Mouse (Mus musculus): ENCODE data around the gene Col11a1. TPM values are rescaled to one million over a fixed set of nuclear protein-coding genes. Genes with fewer than 3 reads are reported as not detected.

Col11a1 gene
- total and polyA plus RNA-seq, 3 experiments, result 0.13 to 0.23 (median 0.20) TPM

DNA sequence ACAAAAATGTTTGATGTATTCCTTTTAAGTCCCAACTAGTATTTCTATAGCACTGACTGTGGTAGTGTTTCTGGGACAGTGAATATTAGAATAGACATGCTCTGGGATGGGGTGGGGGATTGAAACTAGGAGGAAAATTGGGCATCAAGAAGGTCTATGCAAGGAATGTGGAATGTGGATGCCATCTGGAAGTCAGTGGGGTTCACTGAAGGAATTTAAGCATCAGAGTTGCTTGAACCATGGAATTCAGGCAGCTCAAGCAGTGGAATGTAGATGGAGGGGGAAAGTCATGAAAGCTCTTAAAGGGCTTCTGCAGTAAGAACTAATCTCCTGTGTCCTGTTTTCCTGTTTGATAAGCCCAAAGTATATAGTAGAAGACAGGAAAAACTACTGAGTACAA is 22.1 kb downstream of the Col11a1 start:
- Histone ChIP-seq H3K27me3 (ENCODE audit: control insufficient read depth, insufficient read depth, low read length) (no peaks in the 10 kb centered on the region), H3K4me3 (no peak overlapping the region), H3K79me2 (replicated peaks; ENCODE audit: control insufficient read depth, insufficient read depth, low read length) (no peaks in the 10 kb centered on the region), H3K4me1 (ENCODE audit: control insufficient read depth, insufficient read depth, low read length) (no peaks in the 10 kb centered on the region), H3K36me3 (ENCODE audit: control insufficient read depth, insufficient read depth, low read length) (no peaks in the 10 kb centered on the region), H3K9ac (ENCODE audit: low read depth, low read length) (no peak overlapping the region), H3K27ac (no peak overlapping the region)
- DNase-seq, result no peak
- intact Hi-C loops (cut with DNase I), result no loop called here
- TF ChIP-seq POLR2A (IDR thresholded peaks at IDR 0.05; ENCODE audit: insufficient read depth, low read depth, low read length), result no peak
- TF ChIP-seq EP300 (IDR thresholded peaks at IDR 0.05; ENCODE audit: insufficient read depth, low read depth, low read length), result no peak
- TF ChIP-seq CTCF (IDR thresholded peaks at IDR 0.05), result no peak

DNA sequence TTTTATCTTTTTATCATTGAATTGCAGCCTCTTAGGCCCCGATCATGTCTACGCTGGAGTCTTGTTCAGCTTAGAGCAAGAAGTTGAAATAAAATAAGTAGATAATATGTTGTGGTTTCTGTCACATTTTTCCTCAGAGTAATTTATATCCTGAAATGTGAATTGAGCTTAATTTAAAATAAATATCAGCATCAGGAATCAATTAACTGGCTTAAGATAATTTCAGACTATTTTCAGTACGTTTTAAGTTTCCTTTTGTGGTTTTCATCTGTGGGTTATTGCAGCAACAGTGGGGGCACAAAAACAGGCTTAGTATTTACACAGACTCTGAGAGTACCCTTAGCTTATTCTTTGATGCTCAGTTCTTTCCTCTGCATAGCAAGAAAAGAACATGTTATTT is 23.2 kb downstream of the Col11a1 start:
- 65% methylated on average over 3 of the region's 3 CpGs for WGBS
- DNase-seq, result no peak
- Histone ChIP-seq H3K4me3 (no peak overlapping the region), H3K79me2 (replicated peaks; ENCODE audit: control insufficient read depth, insufficient read depth, low read length) (no peaks in the 10 kb centered on the region), H3K27me3 (ENCODE audit: control insufficient read depth, insufficient read depth, low read length) (no peaks in the 10 kb centered on the region), H3K4me1 (ENCODE audit: control insufficient read depth, insufficient read depth, low read length) (no peaks in the 10 kb centered on the region), H3K27ac (no peak overlapping the region), H3K36me3 (ENCODE audit: control insufficient read depth, insufficient read depth, low read length) (no peaks in the 10 kb centered on the region), H3K9ac (ENCODE audit: low read depth, low read length) (no peak overlapping the region)
- TF ChIP-seq EP300 (IDR thresholded peaks at IDR 0.05; ENCODE audit: insufficient read depth, low read depth, low read length), result no peak
- intact Hi-C loops (cut with DNase I), result no loop called here

- no peak overlapping the region for H3K27ac ChIP-seq
- no peaks in the 10 kb centered on the region for H3K79me2 ChIP-seq (replicated peaks; ENCODE audit: control insufficient read depth, insufficient read depth, low read length)
- no peak for DNase-seq
- H3K27me3 ChIP-seq (ENCODE audit: control insufficient read depth, insufficient read depth, low read length), result no peaks in the 10 kb centered on the region
- 49% methylated on average over 4 of the region's 4 CpGs for WGBS
- no peaks in the 10 kb centered on the region for H3K36me3 ChIP-seq (ENCODE audit: control insufficient read depth, insufficient read depth, low read length)
- no peak overlapping the region for H3K4me3 ChIP-seq
- H3K9ac ChIP-seq (ENCODE audit: low read depth, low read length), result no peak overlapping the region
- intact Hi-C loops (cut with DNase I), result no loop called here
- no peaks in the 10 kb centered on the region for H3K4me1 ChIP-seq (ENCODE audit: control insufficient read depth, insufficient read depth, low read length)
- TF ChIP-seq POLR2A (IDR thresholded peaks at IDR 0.05; ENCODE audit: insufficient read depth, low read depth, low read length) (no peak), CTCF (IDR thresholded peaks at IDR 0.05) (no peak), EP300 (IDR thresholded peaks at IDR 0.05; ENCODE audit: insufficient read depth, low read depth, low read length) (no peak)
Measured at GRCm38 (mm10) chr3:114065123-114065522, 34.8 kb downstream of the Col11a1 start.

GRCm38 (mm10) chr3:114065587-114065986 is 35.2 kb downstream of the Col11a1 start:
- H3K9ac ChIP-seq (ENCODE audit: low read depth, low read length), result no peak overlapping the region
- no peak overlapping the region for H3K27ac ChIP-seq
- no peak overlapping the region for H3K4me3 ChIP-seq
- intact Hi-C loops (cut with DNase I), result no loop called here
- no peaks in the 10 kb centered on the region for H3K4me1 ChIP-seq (ENCODE audit: control insufficient read depth, insufficient read depth, low read length)
- H3K36me3 ChIP-seq (ENCODE audit: control insufficient read depth, insufficient read depth, low read length), result no peaks in the 10 kb centered on the region
- no peak for DNase-seq
- TF ChIP-seq POLR2A (IDR thresholded peaks at IDR 0.05; ENCODE audit: insufficient read depth, low read depth, low read length), result no peak
- no peak for TF ChIP-seq CTCF (IDR thresholded peaks at IDR 0.05)
- TF ChIP-seq EP300 (IDR thresholded peaks at IDR 0.05; ENCODE audit: insufficient read depth, low read depth, low read length), result no peak
- no peaks in the 10 kb centered on the region for H3K79me2 ChIP-seq (replicated peaks; ENCODE audit: control insufficient read depth, insufficient read depth, low read length)
- H3K27me3 ChIP-seq (ENCODE audit: control insufficient read depth, insufficient read depth, low read length), result no peaks in the 10 kb centered on the region
- WGBS, result 30% methylated on average over 4 of the region's 4 CpGs

- no peak for DNase-seq
- WGBS, result 52% methylated on average over 7 of the region's 7 CpGs
- Histone ChIP-seq H3K27ac (no peak overlapping the region), H3K4me1 (ENCODE audit: control insufficient read depth, insufficient read depth, low read length) (no peaks in the 10 kb centered on the region), H3K79me2 (replicated peaks; ENCODE audit: control insufficient read depth, insufficient read depth, low read length) (no peaks in the 10 kb centered on the region), H3K36me3 (ENCODE audit: control insufficient read depth, insufficient read depth, low read length) (no peaks in the 10 kb centered on the region), H3K4me3 (no peak overlapping the region), H3K9ac (ENCODE audit: low read depth, low read length) (no peak overlapping the region), H3K27me3 (ENCODE audit: control insufficient read depth, insufficient read depth, low read length) (no peaks in the 10 kb centered on the region)
- TF ChIP-seq POLR2A (IDR thresholded peaks at IDR 0.05; ENCODE audit: insufficient read depth, low read depth, low read length) (no peak), EP300 (IDR thresholded peaks at IDR 0.05; ENCODE audit: insufficient read depth, low read depth, low read length) (no peak), CTCF (IDR thresholded peaks at IDR 0.05) (no peak)
- intact Hi-C loops (cut with DNase I), result no loop called here
Measured at GRCm38 (mm10) chr3:114099335-114099734, 69.0 kb downstream of the Col11a1 start.

DNA sequence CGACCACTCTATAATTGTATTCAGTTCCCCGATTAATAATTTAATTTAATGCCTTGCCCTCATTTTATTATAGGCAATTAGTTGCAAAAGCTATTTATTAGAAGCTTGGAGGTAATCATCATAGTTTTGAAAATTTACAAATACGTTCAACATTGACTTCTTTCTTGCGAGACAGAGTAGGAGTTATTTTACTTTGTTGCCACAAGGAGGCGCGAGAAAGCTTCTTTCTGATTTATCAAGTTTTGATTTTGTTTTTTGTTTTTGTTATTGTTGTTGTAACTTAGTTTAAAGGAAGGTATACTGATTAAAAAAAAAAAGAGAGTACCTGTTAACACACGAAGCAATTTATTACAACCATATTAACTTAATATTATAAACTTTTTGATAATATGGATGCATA is 76.8 kb downstream of the Col11a1 start:
- Histone ChIP-seq H3K27me3 (ENCODE audit: control insufficient read depth, insufficient read depth, low read length) (no peaks in the 10 kb centered on the region), H3K9ac (ENCODE audit: low read depth, low read length) (no peak overlapping the region), H3K4me3 (no peak overlapping the region), H3K79me2 (replicated peaks; ENCODE audit: control insufficient read depth, insufficient read depth, low read length) (no peaks in the 10 kb centered on the region), H3K27ac (no peak overlapping the region), H3K4me1 (ENCODE audit: control insufficient read depth, insufficient read depth, low read length) (no peaks in the 10 kb centered on the region), H3K36me3 (ENCODE audit: control insufficient read depth, insufficient read depth, low read length) (no peaks in the 10 kb centered on the region)
- WGBS, result 21% methylated on average over 7 of the region's 7 CpGs
- intact Hi-C loops (cut with DNase I), result no loop called here
- TF ChIP-seq POLR2A (IDR thresholded peaks at IDR 0.05; ENCODE audit: insufficient read depth, low read depth, low read length) (no peak), CTCF (IDR thresholded peaks at IDR 0.05) (peak; percentile 57), EP300 (IDR thresholded peaks at IDR 0.05; ENCODE audit: insufficient read depth, low read depth, low read length) (no peak)
- DNase-seq, result no peak
